Mouse (Mus musculus): ENCODE data around the gene Arl5b.
A peak's percentile ranks its signal among the peaks of the same experiment; 100 is the strongest.

Gene Arl5b

DNA sequence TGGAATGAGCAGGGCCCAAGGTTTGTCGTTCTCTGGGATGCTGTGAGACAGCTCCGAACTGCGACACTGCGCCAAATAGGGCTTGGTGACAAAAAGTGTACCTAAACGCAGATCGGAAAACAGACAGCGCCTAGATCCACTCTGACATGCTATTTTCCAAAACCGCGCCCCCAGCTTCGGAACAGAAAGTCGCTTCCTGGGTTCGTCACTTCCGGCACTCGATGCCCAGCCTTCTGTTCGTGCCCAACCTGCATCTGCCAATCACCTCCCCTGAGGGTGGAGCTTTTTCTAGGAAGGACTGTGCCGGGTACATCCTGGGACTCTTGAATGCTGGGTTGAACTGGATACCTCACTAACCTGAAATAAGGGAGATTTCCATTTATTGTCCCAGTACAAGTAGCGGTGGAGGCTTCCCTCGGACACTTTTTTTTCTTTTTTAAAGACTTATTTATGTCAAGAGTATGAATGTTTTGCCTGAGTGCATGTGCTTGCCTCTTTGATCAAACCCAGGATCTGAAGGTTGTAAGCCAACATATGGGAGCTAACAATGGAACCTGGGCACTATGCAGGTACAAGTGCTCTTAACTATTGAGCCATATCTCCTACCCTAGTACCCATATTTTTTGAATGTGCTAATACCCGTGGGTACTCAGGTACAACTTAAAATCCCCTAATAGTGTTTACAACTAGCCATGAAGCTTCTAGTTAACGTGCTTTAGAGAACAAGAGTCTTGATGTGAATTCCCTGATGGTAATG, at the start of gene Arl5b:
Arl5b (plus strand) TSS at position 279 of the 757 bp plus-strand sequence.
- peak; percentile 96 for DNase-seq (ENCODE audit: low spot score)

GRCm38 (mm10) chr2:15007531-15007930, 41.7 kb upstream of the Arl5b start:
- DNase-seq (ENCODE audit: low spot score): no peak

- no peak for DNase-seq (ENCODE audit: low spot score)
These were observed 41.1 kb upstream of the Arl5b start for GRCm38 (mm10) chr2:15008072-15008471.

- DNase-seq (ENCODE audit: low spot score): peak; percentile 10
These were observed 22.4 kb upstream of the Arl5b start for GRCm38 (mm10) chr2:15026817-15027216.

GRCm38 (mm10) chr2:15027816-15028215, 21.4 kb upstream of the Arl5b start:
- DNase-seq (ENCODE audit: low spot score): no peak

DNA sequence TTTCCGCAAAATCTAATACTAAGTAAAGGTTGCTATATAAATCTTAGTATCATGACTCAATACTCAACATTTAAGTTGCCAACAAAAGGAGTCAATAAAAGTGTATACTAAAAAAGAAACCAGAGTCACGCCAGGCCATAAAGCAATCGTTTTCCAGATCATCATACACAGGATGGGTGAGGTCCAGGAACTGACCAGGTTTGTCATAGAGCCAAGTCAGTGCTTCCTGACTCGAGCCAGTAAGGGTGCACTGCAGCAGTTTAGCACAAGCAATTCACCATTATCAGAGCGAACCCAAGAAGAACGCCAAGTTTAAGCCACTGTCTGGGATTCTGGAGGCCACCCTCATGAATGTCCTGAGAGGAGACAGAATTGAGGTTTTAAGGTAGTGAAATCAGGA, 10.5 kb upstream of the Arl5b start:
- DNase-seq (ENCODE audit: low spot score): peak; percentile 77

DNA sequence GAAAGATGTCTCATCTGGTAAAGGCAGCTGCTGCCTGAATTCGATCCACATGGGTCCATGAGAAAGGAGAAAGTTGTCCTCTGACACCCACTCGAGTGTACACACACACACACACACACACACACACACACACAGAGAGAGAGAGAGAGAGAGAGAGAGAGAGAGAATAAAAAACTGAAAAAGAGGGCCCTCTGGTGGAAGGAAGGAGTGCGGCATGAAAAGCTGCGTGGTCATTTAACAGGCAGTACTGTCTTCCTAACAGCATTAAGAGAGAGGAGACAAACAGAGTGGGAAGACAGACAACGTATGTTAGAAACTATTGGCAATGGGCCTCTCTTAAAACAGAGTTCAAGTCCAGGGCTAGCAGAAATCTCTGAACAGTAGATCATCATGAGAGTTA, 8.9 kb upstream of the Arl5b start:
- no peak for DNase-seq (ENCODE audit: low spot score)

GRCm38 (mm10) chr2:15054496-15054895, 5.3 kb downstream of the Arl5b start:
- no peak for DNase-seq (ENCODE audit: low spot score)

GRCm38 (mm10) chr2:15054945-15055637, 5.9 kb downstream of the Arl5b start, which contains the start of gene Nsun6:
Gene Nsun6, minus strand, starts transcription at chr2:15055069.
- peak; percentile 96 for DNase-seq (ENCODE audit: low spot score)

- peak; percentile 34 for DNase-seq (ENCODE audit: low spot score)
These were observed 6.6 kb downstream of the Arl5b start for GRCm38 (mm10) chr2:15055741-15056151.

GRCm38 (mm10) chr2:15058227-15058626, 9.0 kb downstream of the Arl5b start:
- DNase-seq (ENCODE audit: low spot score): no peak

- no peak for DNase-seq (ENCODE audit: low spot score)
These were observed 11.7 kb downstream of the Arl5b start for GRCm38 (mm10) chr2:15060856-15061255.

DNA sequence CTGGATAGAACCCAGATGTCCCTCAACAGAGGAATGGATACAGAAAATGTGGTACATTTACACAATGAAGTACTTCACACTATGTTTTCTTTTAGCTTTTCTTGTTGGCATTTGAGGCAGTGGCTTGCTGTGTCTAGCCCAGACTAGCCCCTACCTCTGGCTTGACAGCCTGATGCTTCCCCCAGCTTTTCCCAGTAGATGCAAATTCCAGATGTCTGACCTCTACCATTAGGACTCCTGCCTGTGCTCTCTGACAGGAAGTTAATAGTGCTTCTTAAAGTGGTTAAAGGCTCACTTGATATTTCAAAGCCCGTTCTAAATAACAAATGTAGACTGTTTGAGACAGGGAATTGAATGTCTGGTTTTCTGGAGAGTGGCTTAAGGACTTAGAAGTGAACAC, 14.6 kb downstream of the Arl5b start:
- no peak for DNase-seq (ENCODE audit: low spot score)

DNA sequence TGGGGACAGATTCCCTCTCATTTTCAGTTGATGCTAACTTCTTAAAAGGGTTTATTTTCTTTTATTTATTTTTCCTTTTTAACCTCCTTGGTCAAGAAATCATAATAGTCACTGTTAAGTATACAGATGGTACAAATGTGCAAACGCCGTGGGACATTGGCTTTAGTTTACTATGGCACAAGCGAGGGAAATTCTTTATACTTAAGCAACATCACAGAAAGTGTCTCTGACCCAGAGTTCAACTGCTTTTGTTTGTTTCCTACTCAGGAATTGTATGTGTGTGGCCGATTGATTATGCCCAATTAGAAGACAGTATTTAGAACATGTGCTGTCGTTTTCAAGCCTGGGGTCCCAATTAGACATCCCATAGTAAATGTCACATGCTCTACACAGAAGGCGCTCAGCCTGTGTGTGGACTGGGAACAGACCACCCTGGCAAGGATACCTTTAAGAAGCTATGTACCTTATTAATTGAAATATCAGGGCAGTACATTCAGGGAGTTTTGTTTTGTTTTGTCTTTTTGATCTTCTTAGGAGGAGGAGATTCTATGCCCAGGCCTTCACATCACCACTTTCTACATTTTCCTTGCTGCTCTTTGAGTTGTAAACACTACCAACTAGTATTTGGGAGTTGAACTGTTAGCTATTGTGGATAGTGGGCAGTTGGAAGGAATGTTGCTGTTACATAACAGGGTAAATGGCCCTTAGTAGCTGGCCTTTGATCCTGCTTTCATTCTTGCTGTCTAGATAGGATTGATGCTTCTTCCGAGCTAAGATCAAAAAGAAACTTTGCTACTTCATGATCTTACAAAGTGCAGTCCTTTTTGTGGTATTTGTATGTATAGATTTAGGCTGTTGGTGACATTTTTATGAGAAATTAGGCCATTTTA, 15.4 kb downstream of the Arl5b start:
- no peak for DNase-seq (ENCODE audit: low spot score)

DNA sequence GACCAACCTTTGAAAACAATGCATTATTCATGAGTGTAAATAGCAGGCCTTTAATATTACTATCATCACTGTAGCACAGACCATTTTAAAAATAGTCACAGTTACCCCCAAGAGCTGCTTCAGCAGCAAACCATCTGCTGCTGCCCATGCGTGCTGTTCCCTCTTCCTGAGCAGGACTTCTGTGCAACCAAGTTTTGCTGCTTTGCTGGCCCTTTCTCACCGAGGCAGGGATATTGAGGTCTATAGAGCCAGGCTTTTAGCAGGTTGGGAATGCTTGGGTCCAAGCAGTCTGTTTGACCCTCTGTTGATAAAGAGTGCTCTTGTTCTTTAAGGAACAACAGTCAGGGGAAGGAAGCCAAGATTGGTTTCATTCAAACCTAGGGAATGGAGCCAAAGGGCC, 16.3 kb downstream of the Arl5b start:
- DNase-seq (ENCODE audit: low spot score): no peak

DNA sequence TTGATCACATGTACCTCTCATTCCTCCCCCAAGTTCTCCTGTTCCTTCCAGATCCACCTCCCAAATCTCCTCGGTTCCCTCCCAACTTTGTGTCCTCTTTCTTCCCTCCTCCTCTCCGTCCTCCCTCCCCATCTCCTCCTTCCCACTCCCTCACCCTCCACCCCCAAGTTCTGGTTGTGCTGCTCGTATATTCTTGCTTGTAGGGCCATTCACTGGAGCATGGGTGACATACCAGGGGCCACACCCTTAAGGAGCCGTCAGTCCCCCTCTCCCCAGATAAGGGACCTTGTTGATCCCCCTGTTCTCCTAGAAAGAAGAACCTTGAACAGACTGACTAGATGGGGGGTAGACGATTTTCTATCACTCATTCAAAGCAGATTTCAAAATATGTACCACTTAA, 17.9 kb downstream of the Arl5b start:
- no peak for DNase-seq (ENCODE audit: low spot score)

- no peak for DNase-seq (ENCODE audit: low spot score)
These were observed 34.5 kb downstream of the Arl5b start for GRCm38 (mm10) chr2:15083702-15084101.

- DNase-seq (ENCODE audit: low spot score): no peak
These were observed 38.1 kb downstream of the Arl5b start for GRCm38 (mm10) chr2:15087308-15087707.

- DNase-seq (ENCODE audit: low spot score): no peak
These were observed 47.4 kb downstream of the Arl5b start for GRCm38 (mm10) chr2:15096514-15097090.

DNA sequence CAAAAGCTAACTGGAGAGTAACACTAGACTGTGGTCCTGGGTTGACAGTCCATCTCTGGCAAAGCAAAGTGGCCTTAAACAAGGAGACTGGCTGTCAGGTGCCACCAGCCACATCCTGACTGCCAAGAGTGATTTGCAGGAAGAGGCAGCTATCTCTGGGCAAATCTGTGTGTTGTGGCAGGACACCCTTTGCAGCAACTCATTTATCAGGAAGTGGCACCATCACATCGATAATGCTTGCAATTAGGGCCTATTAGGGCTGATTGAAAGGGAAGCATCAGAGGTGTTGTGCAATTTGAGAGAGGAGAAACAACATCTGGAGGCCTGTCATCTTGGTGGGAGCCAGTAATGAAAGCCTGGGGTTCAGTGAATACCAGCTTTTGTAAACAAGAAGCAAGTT, 55.2 kb downstream of the Arl5b start:
- no peak for DNase-seq (ENCODE audit: low spot score)

- DNase-seq (ENCODE audit: low spot score): no peak
These were observed 62.1 kb downstream of the Arl5b start for GRCm38 (mm10) chr2:15111290-15111689.

DNA sequence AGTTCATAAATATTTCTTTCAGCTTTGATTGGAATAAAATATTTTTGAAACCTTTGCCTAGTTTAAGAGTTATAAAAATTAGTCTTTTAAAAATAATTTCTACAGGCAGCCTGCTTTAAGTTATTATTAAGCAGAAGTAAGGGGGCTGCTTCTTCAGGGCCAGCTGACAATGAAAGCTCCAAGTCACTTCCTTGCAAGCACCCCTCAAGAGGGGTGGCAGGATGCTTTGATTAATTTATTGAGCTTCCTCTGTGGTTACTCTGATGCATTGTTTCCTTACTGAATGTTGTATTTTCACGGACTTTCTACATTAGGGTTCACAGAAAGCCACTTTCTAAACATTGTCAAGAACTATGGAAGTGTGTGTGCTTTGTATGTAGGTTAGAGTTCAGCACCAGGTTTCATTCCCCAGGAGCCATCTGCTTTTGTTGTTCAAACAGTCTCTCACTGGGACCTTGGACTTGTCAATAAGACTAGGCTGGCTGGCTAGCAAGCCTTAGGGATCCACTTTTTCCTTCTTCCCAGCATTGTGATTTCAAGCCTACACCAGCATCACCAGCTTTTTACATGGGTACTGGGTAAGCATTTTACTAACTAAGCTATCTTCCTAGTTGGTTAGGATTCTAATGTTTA, 62.7 kb downstream of the Arl5b start:
- DNase-seq (ENCODE audit: low spot score): no peak

All from lung, postnatal 25 days (tissue).